Comparison of ENCODE assay signal across 28 mouse cellular contexts in genomic region chr5:112584155-112584769, GRCm38 (mm10). TPM values are rescaled to one million over a fixed set of nuclear protein-coding genes. Genes with fewer than 3 reads are reported as not detected.
DNase-seq lines count a peak whose midpoint lies in the region; ATAC-seq lines count a peak whose summit lies in the region.
"Had no signal": no experiment of that assay in that cellular context is flagged by ENCODE, and none has a peak within 500 bp of the region (broad histone marks: within the 10 kb centered on the region; RNA-seq: fewer than 3 reads in every experiment).

No protein-coding gene starts in this region.

- DNase-seq in cerebellum, adult 9-10 months, result peak; percentile 54
- DNase-seq in cerebellum, adult 11 months, result no peak
- no peak for DNase-seq in heart, postnatal 14 days
- DNase-seq in adrenal gland, postnatal 14 days, result peak; percentile 32
- peak; percentile 42 for DNase-seq in adrenal gland, postnatal 25 days
- DNase-seq in frontal cortex, postnatal 25 days (ENCODE audit: low spot score in 2 of 2), result no peak
- DNase-seq: cerebellum, adult 8-10 months; gastrocnemius, postnatal 10 days; heart, postnatal 4 days; kidney, adult 9 months; kidney, postnatal 4 days; lung, adult 18-20 months; lung, postnatal 10 days; right cerebral cortex, postnatal 14 days; thymus, adult 2 months; thymus, postnatal 4 days had no signal

- intact Hi-C loops in heart, postnatal 14 days (cut with DNase I), result no loop called here

- H3K36me3 ChIP-seq in heart, embryonic 13.5 days, result no peaks in the 10 kb centered on the region
- H3K36me3 ChIP-seq: embryonic facial prominence, embryonic 12.5 days; forebrain, embryonic 12.5 days; limb, embryonic 13.5 days; liver, embryonic 12.5 days; neural tube, embryonic 12.5 days had no signal

- H3K9me3 ChIP-seq in heart, embryonic 13.5 days, result no peaks in the 10 kb centered on the region
- H3K9me3 ChIP-seq: embryonic facial prominence, embryonic 12.5 days; forebrain, embryonic 12.5 days; limb, embryonic 13.5 days; liver, embryonic 12.5 days; neural tube, embryonic 12.5 days had no signal

- H3K27me3 ChIP-seq in heart, embryonic 13.5 days (replicated peaks), result peaks cover 81% of the 10 kb centered on the region
- H3K27me3 ChIP-seq: neural tube, embryonic 12.5 days had no signal

- H3K4me1 ChIP-seq in heart, embryonic 13.5 days, result peaks cover 11% of the 10 kb centered on the region
- H3K4me1 ChIP-seq: liver, embryonic 12.5 days had no signal

- 79% methylated on average over 4 of the region's 4 CpGs for WGBS in heart, embryonic 13.5 days

- no peak overlapping the region for H3K9ac ChIP-seq in heart, embryonic 13.5 days
- H3K9ac ChIP-seq: embryonic facial prominence, embryonic 12.5 days; forebrain, embryonic 12.5 days; limb, embryonic 13.5 days; liver, embryonic 12.5 days; neural tube, embryonic 12.5 days had no signal

- peak overlapping the region; percentile 58 for H3K27ac ChIP-seq in heart, embryonic 13.5 days (replicated peaks)
- H3K27ac ChIP-seq: embryonic facial prominence, embryonic 12.5 days; hindbrain, embryonic 14.5 days; limb, embryonic 13.5 days; liver, embryonic 12.5 days; neural tube, embryonic 12.5 days had no signal

- H3K4me2 ChIP-seq in heart, embryonic 13.5 days, result no peak overlapping the region
- H3K4me2 ChIP-seq: embryonic facial prominence, embryonic 12.5 days; forebrain, embryonic 12.5 days; hindbrain, embryonic 14.5 days; limb, embryonic 13.5 days; liver, embryonic 12.5 days; midbrain, embryonic 11.5 days; neural tube, embryonic 12.5 days had no signal

- no peak for ATAC-seq in heart, embryonic 13.5 days (ENCODE audit: extremely low read depth, insufficient number of reproducible peaks, low FRiP score, low TSS enrichment)
- ATAC-seq: activated CD4-positive, CD25-positive, alpha-beta regulatory T cell, adult 4 months; inflammation-experienced regulatory T-cells, adult 6 months; liver, embryonic 12.5 days had no signal

- no peak overlapping the region for H3K4me3 ChIP-seq in heart, embryonic 13.5 days
- H3K4me3 ChIP-seq: embryonic facial prominence, embryonic 12.5 days; forebrain, embryonic 12.5 days; limb, embryonic 13.5 days; liver, embryonic 12.5 days; neural tube, embryonic 12.5 days had no signal

RNA-seq across cellular contexts. Expression of gene Sez6l, which starts 7.3 kb away (rescaled TPM):
- 0.29 and 0.33 TPM in 2 replicates for polyA plus RNA-seq in heart, embryonic 13.5 days (2015; fragmentation: Nextera tagmentation; extraction: Ambion mirVana)
- under 1 TPM; 0.36 to 0.41 TPM for total RNA-seq in heart, postnatal 14 days (2021)
- total RNA-seq in adrenal gland, postnatal 14 days (2021), result 4.3 and 4.4 TPM in 2 replicates
- total RNA-seq in adrenal gland, postnatal 25 days (2021), result 4.3 and 4.6 TPM in 2 replicates
- total RNA-seq: granulocyte monocyte progenitor cell, adult 5-6 weeks had no signal
- polyA plus RNA-seq: activated CD4-positive, CD25-positive, alpha-beta regulatory T cell, adult 4 months; C2C12 had no signal

Comparison
In these comparisons a context has a peak if more than half of its experiments do, and no peak if none do; other contexts are left out.
1. DNase-seq: peak in cerebellum, adult 9-10 months (single experiment), adrenal gland, postnatal 14 days (single experiment) and adrenal gland, postnatal 25 days (single experiment); none in cerebellum, adult 11 months (single experiment), heart, postnatal 14 days (0 of 2) and frontal cortex, postnatal 25 days (0 of 2).